Mouse (Mus musculus) erythroid progenitor cell, adult 5-6 weeks (primary cell): Measurements from ENCODE around the gene Tex46. TPM values are rescaled to one million over a fixed set of nuclear protein-coding genes. Genes with fewer than 3 reads are reported as not detected.

ENCODE experiments used
- total RNA-seq, 2 experiments: library from RNA; stranded (forward) in 1 of 2; stranded (reverse) in 1 of 2; fragments of 150-400 nt in 1 of 2; fragments of 186-747, 209-891 nt in 1 of 2; gene quantifications; 2 replicates each; pipeline versions ENCODE4 v1.2.3 to v1.2.4; 2015 to 2017; ENCODE audit warnings: low replicate concordance in 2 of 2

Tex46 gene
- total RNA-seq, 2 experiments from 2014 or later = not detected

Other genes with a start within 250 kb of the Tex46 start
- not detected in 2 replicates for gene Htr1d, start 186.9 kb upstream of the Tex46 start, total RNA-seq (2015; ENCODE audit: low replicate concordance)
- not detected in 2 replicates for gene Htr1d, start 186.9 kb upstream of the Tex46 start, total RNA-seq (2017; ENCODE audit: low replicate concordance)
- gene 6030445D17Rik, start 148.2 kb upstream of the Tex46 start, total RNA-seq (2015; ENCODE audit: low replicate concordance) = not detected in 2 replicates
- not detected in 2 replicates for gene 6030445D17Rik, start 148.2 kb upstream of the Tex46 start, total RNA-seq (2017; ENCODE audit: low replicate concordance)
- 0.42 and 0.72 TPM in 2 replicates for gene Luzp1, start 140.7 kb upstream of the Tex46 start, total RNA-seq (2015; ENCODE audit: low replicate concordance)
- gene Luzp1, start 140.7 kb upstream of the Tex46 start, total RNA-seq (2017; ENCODE audit: low replicate concordance) = 1.4 and 1.5 TPM in 2 replicates
- gene Kdm1a, start 7.7 kb upstream of the Tex46 start, total RNA-seq (2015; ENCODE audit: low replicate concordance) = 32.8 and 38.1 TPM in 2 replicates
- 21.0 and 34.4 TPM in 2 replicates for gene Kdm1a, start 7.7 kb upstream of the Tex46 start, total RNA-seq (2017; ENCODE audit: low replicate concordance)
- not detected in 2 replicates for gene Lactbl1, start 12.2 kb downstream of the Tex46 start, total RNA-seq (2015; ENCODE audit: low replicate concordance)
- gene Lactbl1, start 12.2 kb downstream of the Tex46 start, total RNA-seq (2017; ENCODE audit: low replicate concordance) = not detected in 2 replicates
- gene Ephb2, start 225.6 kb downstream of the Tex46 start, total RNA-seq (2015; ENCODE audit: low replicate concordance) = not detected in 2 replicates
- not detected in 2 replicates for gene Ephb2, start 225.6 kb downstream of the Tex46 start, total RNA-seq (2017; ENCODE audit: low replicate concordance)